Mouse (Mus musculus): Measurements from ENCODE around the gene Phc1. TPM values are rescaled to one million over a fixed set of nuclear protein-coding genes. Genes with fewer than 3 reads are reported as not detected.

Phc1 gene
- total and polyA plus RNA-seq, 2 experiments from 2014 or later, result 26.8 to 60.5 TPM

GRCm38 (mm10) chr6:122292184-122292583 lies 48.2 kb downstream of the Phc1 start:
- no peaks in the 10 kb centered on the region for H3K36me3 ChIP-seq (ENCODE audit: insufficient read depth, low read length)
- ATAC-seq (ENCODE audit: low FRiP score) (no peak), DNase-seq (ENCODE audit: low spot score) (no peak)
- no peaks in the 10 kb centered on the region for H3K27me3 ChIP-seq (ENCODE audit: insufficient read depth, low read length)
- no peaks in the 10 kb centered on the region for H3K9me3 ChIP-seq (ENCODE audit: low read length)
- H3K4me2 ChIP-seq (ENCODE audit: low read depth, low read length, poor library complexity, severe bottlenecking), result no peak overlapping the region
- TF ChIP-seq CTCF (IDR thresholded peaks at IDR 0.05), result no peak
- no peaks in the 10 kb centered on the region for H3K4me1 ChIP-seq (ENCODE audit: insufficient read depth, low read length)
- WGBS, result 63% methylated on average over 2 of the region's 2 CpGs
- H3K9ac ChIP-seq (replicated peaks; ENCODE audit: low read length, poor library complexity, severe bottlenecking), result no peak overlapping the region
- no peak overlapping the region for H3K4me3 ChIP-seq (ENCODE audit: low read depth, low read length)
- no peak overlapping the region for H3K27ac ChIP-seq (ENCODE audit: low read depth, low read length)

- ATAC-seq (ENCODE audit: low FRiP score), result no peak
- Histone ChIP-seq H3K4me3 (ENCODE audit: low read depth, low read length) (no peak overlapping the region), H3K4me2 (ENCODE audit: low read depth, low read length, poor library complexity, severe bottlenecking) (no peak overlapping the region), H3K4me1 (ENCODE audit: insufficient read depth, low read length) (no peaks in the 10 kb centered on the region), H3K9ac (replicated peaks; ENCODE audit: low read length, poor library complexity, severe bottlenecking) (no peak overlapping the region), H3K36me3 (ENCODE audit: insufficient read depth, low read length) (no peaks in the 10 kb centered on the region), H3K27ac (ENCODE audit: low read depth, low read length) (no peak overlapping the region), H3K27me3 (ENCODE audit: insufficient read depth, low read length) (no peaks in the 10 kb centered on the region), H3K9me3 (ENCODE audit: low read length) (no peaks in the 10 kb centered on the region)
- no peak for DNase-seq (ENCODE audit: low spot score)
- WGBS, result 83% methylated on average over 3 of the region's 3 CpGs
- no peak for TF ChIP-seq CTCF (IDR thresholded peaks at IDR 0.05)
Observed at GRCm38 (mm10) chr6:122291735-122292134, 48.6 kb downstream of the Phc1 start.

GRCm38 (mm10) chr6:122291264-122291663 lies 49.1 kb downstream of the Phc1 start:
- ATAC-seq (ENCODE audit: low FRiP score) (no peak), DNase-seq (ENCODE audit: low spot score) (no peak)
- no peak overlapping the region for H3K27ac ChIP-seq (ENCODE audit: low read depth, low read length)
- H3K4me1 ChIP-seq (ENCODE audit: insufficient read depth, low read length), result no peaks in the 10 kb centered on the region
- TF ChIP-seq CTCF (IDR thresholded peaks at IDR 0.05), result no peak
- no peaks in the 10 kb centered on the region for H3K9me3 ChIP-seq (ENCODE audit: low read length)
- no peaks in the 10 kb centered on the region for H3K27me3 ChIP-seq (ENCODE audit: insufficient read depth, low read length)
- 71% methylated on average over 2 of the region's 2 CpGs for WGBS
- no peak overlapping the region for H3K9ac ChIP-seq (replicated peaks; ENCODE audit: low read length, poor library complexity, severe bottlenecking)
- no peak overlapping the region for H3K4me2 ChIP-seq (ENCODE audit: low read depth, low read length, poor library complexity, severe bottlenecking)
- no peak overlapping the region for H3K4me3 ChIP-seq (ENCODE audit: low read depth, low read length)
- no peaks in the 10 kb centered on the region for H3K36me3 ChIP-seq (ENCODE audit: insufficient read depth, low read length)

- Histone ChIP-seq H3K27ac (ENCODE audit: low read depth, low read length) (no peak overlapping the region), H3K4me2 (ENCODE audit: low read depth, low read length, poor library complexity, severe bottlenecking) (no peak overlapping the region), H3K4me1 (ENCODE audit: insufficient read depth, low read length) (no peaks in the 10 kb centered on the region), H3K4me3 (ENCODE audit: low read depth, low read length) (no peak overlapping the region), H3K36me3 (ENCODE audit: insufficient read depth, low read length) (no peaks in the 10 kb centered on the region), H3K27me3 (ENCODE audit: insufficient read depth, low read length) (no peaks in the 10 kb centered on the region), H3K9ac (replicated peaks; ENCODE audit: low read length, poor library complexity, severe bottlenecking) (no peak overlapping the region), H3K9me3 (ENCODE audit: low read length) (no peaks in the 10 kb centered on the region)
- TF ChIP-seq CTCF (IDR thresholded peaks at IDR 0.05), result no peak
- ATAC-seq (ENCODE audit: low FRiP score), result no peak
- WGBS, result 65% methylated on average over 3 of the region's 3 CpGs
- DNase-seq (ENCODE audit: low spot score), result no peak
Observed at GRCm38 (mm10) chr6:122290253-122290652, 50.1 kb downstream of the Phc1 start.

- Histone ChIP-seq H3K4me2 (ENCODE audit: low read depth, low read length, poor library complexity, severe bottlenecking) (no peak overlapping the region), H3K9me3 (ENCODE audit: low read length) (no peaks in the 10 kb centered on the region), H3K4me3 (ENCODE audit: low read depth, low read length) (no peak overlapping the region), H3K4me1 (ENCODE audit: insufficient read depth, low read length) (no peaks in the 10 kb centered on the region), H3K27me3 (ENCODE audit: insufficient read depth, low read length) (no peaks in the 10 kb centered on the region), H3K9ac (replicated peaks; ENCODE audit: low read length, poor library complexity, severe bottlenecking) (no peak overlapping the region), H3K36me3 (ENCODE audit: insufficient read depth, low read length) (no peaks in the 10 kb centered on the region), H3K27ac (ENCODE audit: low read depth, low read length) (no peak overlapping the region)
- no peak for TF ChIP-seq CTCF (IDR thresholded peaks at IDR 0.05)
- no peak for ATAC-seq (ENCODE audit: low FRiP score)
- WGBS, result 66% methylated on average over 1 of the region's 1 CpGs
- no peak for DNase-seq (ENCODE audit: low spot score)
Observed at GRCm38 (mm10) chr6:122289313-122289712, 51.0 kb downstream of the Phc1 start.

GRCm38 (mm10) chr6:122288263-122288662 lies 52.1 kb downstream of the Phc1 start:
- DNase-seq (ENCODE audit: low spot score) (no peak), ATAC-seq (ENCODE audit: low FRiP score) (no peak)
- Histone ChIP-seq H3K9me3 (ENCODE audit: low read length) (no peaks in the 10 kb centered on the region), H3K27me3 (ENCODE audit: insufficient read depth, low read length) (no peaks in the 10 kb centered on the region), H3K27ac (ENCODE audit: low read depth, low read length) (no peak overlapping the region), H3K4me3 (ENCODE audit: low read depth, low read length) (no peak overlapping the region), H3K4me1 (ENCODE audit: insufficient read depth, low read length) (no peaks in the 10 kb centered on the region), H3K4me2 (ENCODE audit: low read depth, low read length, poor library complexity, severe bottlenecking) (no peak overlapping the region), H3K9ac (replicated peaks; ENCODE audit: low read length, poor library complexity, severe bottlenecking) (no peak overlapping the region), H3K36me3 (ENCODE audit: insufficient read depth, low read length) (no peaks in the 10 kb centered on the region)
- TF ChIP-seq CTCF (IDR thresholded peaks at IDR 0.05), result peak; percentile 13; the same call in 1 of the 2 replicates
- WGBS, result 48% methylated on average over 1 of the region's 1 CpGs
